Mouse (Mus musculus) kidney, embryonic 16.5 days (tissue): ENCODE results near the gene 2310022B05Rik. TPM values are rescaled to one million over a fixed set of nuclear protein-coding genes. Genes with fewer than 3 reads are reported as not detected.

ENCODE experiments used
- ATAC-seq: fragments of 200-750 bp; cut with Nextera tagmentation; 2 replicates; pipeline ENCODE4 v1.8.0; 2017; ENCODE audit warnings: moderate TSS enrichment; ENCODE audit not compliant: low FRiP score, low TSS enrichment
- H3K27ac ChIP-seq: fragments of 300-500 bp; sonication (generic); 2 replicates; pipeline ENCODE4 v1.5.1; 2014; ENCODE audit warnings: low read length
- H3K27me3 ChIP-seq: fragments of 300-500 bp; sonication (generic); 2 replicates; pipeline ENCODE4 v1.6.1; 2014; ENCODE audit warnings: low read length, control low read depth, mixed read lengths; ENCODE audit not compliant: insufficient read depth
- H3K36me3 ChIP-seq: fragments of 300-500 bp; sonication (generic); 2 replicates; pipeline ENCODE4 v1.6.1; 2014; ENCODE audit warnings: low read length, control low read depth, mixed read lengths; ENCODE audit not compliant: insufficient read depth
- H3K4me1 ChIP-seq: fragments of 300-500 bp; sonication (generic); 2 replicates; pipeline ENCODE4 v1.6.1; 2014; ENCODE audit warnings: low read length, control low read depth, mixed read lengths; ENCODE audit not compliant: insufficient read depth
- H3K4me2 ChIP-seq: fragments of 300-500 bp; sonication (generic); replicated peaks from 2 replicates; pipeline ENCODE4 v1.6.1; 2014; ENCODE audit warnings: low read depth, low read length
- H3K4me3 ChIP-seq: fragments of 300-500 bp; sonication (generic); 2 replicates; pipeline ENCODE4 v1.5.1; 2014; ENCODE audit warnings: mild to moderate bottlenecking, low read length
- H3K9ac ChIP-seq: fragments of 300-500 bp; sonication (generic); replicated peaks from 2 replicates; pipeline ENCODE4 v1.6.1; 2014; ENCODE audit warnings: low read length
- H3K9me3 ChIP-seq: fragments of 300-500 bp; sonication (generic); 2 replicates; pipeline ENCODE4 v1.6.1; 2016; ENCODE audit warnings: low read length, control low read depth
- WGBS: fragments of 180-500 bp; shearing (Covaris S2); extraction: QIAGEN DNeasy Blood & Tissue Kit; methylation state at CpG from one replicate; pipeline ENCODE4 v1.1.7; 2014; 5-methylcytosine and 5-hydroxymethylcytosine counted together
- polyA plus RNA-seq: library from polyadenylated mRNA; unstranded; fragments of >200 nt; fragmentation: Nextera tagmentation; extraction: Ambion mirVana; gene quantifications from 2 replicates; pipeline ENCODE4 v1.2.1, GENCODE M21; 2015

The 2310022B05Rik gene
- polyA plus RNA-seq, 1 experiment from 2014 or later = 28.0 TPM

DNA sequence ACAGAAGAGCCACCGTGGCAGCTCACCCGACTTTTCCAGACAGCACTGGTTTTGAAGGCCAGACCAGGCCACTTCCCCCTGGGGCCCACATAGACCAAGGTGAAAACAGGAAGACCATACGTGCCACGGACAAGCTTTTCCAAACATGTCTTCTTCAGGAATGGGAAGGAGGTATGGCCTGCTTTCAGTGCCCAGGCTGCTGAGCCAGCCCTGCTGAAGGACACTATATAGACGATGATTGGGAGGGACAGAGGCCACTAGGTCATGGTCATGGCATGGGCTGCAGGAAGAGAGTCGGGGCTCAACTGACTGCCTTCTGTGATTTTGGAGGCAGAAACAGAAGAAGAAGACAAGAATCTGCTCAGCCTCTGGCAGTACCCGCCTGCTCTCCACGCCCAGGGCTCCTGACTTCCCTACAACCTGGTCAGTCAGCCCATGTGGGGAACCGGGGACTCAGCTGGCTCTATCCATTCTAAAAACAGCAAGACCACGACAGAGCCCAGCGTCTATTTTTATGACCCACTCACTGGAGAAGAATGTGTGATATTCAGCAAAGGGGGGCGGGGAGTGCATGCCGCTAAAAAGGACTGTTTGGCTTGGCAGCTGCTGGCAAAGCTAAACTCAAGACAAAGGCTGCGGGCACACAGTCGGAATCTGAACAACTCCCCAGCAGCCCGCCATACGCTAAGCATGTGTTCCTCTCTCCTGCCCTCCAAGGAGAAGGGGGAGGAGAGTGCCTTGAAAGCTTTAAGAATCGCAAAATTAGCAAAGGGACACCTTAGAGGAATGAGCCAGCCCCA lies 19.4 kb downstream of the 2310022B05Rik start:
- Histone ChIP-seq H3K27ac (peak overlapping the region; percentile 56), H3K9me3 (no peaks in the 10 kb centered on the region), H3K9ac (peak overlapping the region; percentile 13; the same call in 1 of the 2 replicates), H3K27me3 (no peaks in the 10 kb centered on the region), H3K4me2 (0 out of 2 replicates have a peak overlapping the region, but pooled peaks have one; percentile 3), H3K36me3 (peaks cover 14% of the 10 kb centered on the region), H3K4me3 (no peak overlapping the region), H3K4me1 (peaks cover 28% of the 10 kb centered on the region)
- ATAC-seq = peak; percentile 55
- WGBS = 31% methylated on average over 18 of the region's 18 CpGs

DNA sequence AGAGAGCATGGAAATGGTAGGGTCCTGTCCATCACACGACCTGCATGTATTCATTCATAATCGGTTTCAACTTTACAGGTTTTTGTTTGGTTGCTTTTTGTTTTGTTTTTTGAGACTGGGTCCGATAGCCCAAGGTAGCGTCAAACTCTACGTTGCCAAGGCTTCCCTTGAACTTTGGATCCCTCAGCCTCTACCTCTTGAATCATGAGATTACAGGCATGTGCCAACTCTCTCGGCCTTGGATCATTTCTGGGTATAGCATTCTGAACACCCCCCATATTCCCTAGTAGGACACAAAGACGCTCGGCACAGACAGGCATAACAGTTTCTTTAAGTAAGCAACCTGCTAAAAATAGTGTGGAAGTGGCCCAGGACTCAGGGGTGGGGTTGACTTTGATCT lies 21.6 kb downstream of the 2310022B05Rik start:
- no peak for ATAC-seq
- Histone ChIP-seq H3K4me3 (no peak overlapping the region), H3K9ac (no peak overlapping the region), H3K9me3 (no peaks in the 10 kb centered on the region), H3K27ac (no peak overlapping the region), H3K36me3 (peaks cover 35% of the 10 kb centered on the region), H3K27me3 (no peaks in the 10 kb centered on the region), H3K4me1 (peaks cover 24% of the 10 kb centered on the region), H3K4me2 (no peak overlapping the region)
- WGBS = 98% methylated on average over 8 of the region's 8 CpGs

DNA sequence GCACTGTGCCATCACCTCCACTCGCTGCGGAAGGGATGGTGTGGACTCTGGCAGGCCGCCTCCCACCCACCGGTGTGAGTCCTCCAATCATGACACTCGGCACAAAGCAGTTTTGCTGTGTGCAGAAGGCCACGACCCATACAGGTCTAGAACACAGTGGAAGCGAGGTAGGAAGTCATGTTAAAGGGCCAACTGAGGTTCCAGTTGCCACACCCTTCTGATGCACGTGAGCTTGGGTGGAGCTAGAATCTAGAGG lies 28.0 kb downstream of the 2310022B05Rik start:
- H3K27me3 ChIP-seq = no peaks in the 10 kb centered on the region
- no peaks in the 10 kb centered on the region for H3K9me3 ChIP-seq
- no peak overlapping the region for H3K4me3 ChIP-seq
- H3K36me3 ChIP-seq = peaks cover 37% of the 10 kb centered on the region; the same call in 1 of the 2 replicates
- no peak overlapping the region for H3K9ac ChIP-seq
- H3K27ac ChIP-seq = no peak overlapping the region
- ATAC-seq = no peak
- WGBS = 77% methylated on average over 8 of the region's 8 CpGs
- H3K4me2 ChIP-seq = no peak overlapping the region
- no peaks in the 10 kb centered on the region; the same call in 1 of the 2 replicates for H3K4me1 ChIP-seq

DNA sequence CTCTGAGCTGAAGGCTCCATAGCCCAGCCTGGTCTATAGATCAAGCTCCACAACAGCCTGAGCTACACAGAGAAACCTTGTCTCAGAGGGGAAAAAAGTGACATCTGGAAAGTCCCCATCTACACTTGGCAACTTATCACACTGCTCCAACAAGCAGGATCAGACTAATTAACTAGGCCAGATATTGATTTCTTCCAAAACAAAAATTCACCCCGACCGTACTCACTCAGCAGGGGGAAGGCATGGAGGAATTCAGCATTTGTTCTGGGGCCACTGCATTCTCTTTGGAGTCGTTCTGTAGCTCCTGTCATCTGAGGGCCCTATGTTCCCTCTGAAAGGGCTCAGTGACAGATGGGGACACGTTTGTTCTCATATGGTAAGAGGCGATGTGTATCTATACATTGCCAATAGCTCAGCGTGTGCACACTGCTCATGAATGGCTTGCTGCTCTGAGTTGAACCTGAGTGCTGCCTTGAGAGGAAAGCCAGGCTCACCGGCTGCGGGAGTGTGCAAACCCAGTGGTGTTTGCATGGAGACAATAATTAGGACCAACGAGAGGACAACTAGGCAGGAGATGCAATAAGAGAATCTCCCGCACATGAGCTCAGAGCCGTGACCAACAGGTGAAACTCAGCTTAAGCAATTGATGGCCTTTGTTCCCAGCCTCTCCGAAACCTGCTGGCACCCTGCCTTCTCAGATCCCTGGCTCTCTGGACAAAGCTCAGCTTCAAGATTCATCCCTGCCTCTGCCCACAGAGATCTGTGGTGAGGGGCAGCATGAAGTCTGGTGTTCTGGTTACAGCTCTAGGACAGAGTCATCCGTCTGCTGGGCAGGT lies 28.5 kb downstream of the 2310022B05Rik start:
- no peak overlapping the region for H3K4me3 ChIP-seq
- 79% methylated on average over 13 of the region's 13 CpGs for WGBS

DNA sequence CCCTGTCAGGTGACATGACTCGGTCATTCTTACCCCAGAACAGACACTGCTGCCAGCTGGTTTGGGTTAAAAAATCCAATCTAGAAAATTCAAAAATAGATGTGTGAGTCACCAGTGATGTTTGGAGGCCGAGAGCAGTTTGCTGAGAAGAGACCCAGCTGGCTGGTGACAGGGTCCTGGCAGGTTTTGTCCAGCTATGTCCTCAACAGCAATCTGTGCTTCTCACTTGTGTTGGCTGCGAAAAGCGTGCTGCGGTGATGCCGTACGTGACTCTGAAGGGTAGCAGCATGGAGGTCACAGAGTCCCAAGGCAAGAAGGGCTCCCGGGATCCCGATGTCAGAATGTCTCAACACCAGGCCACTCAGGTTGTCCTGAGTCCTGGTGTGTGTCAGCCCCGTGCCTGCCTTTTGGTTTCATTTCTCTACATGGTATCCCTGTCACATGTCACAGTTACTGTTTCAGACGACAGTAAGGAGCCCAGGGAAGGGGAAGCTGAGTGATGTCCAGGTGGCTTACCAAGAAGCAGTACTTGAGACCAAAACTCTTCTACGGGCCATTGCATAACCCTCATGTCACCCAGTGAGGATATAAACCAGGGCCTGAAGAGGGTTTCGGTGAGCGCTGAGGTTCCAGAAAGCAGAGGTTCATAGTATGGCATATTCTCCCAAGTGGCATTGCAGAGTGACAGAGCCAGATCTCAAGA lies 30.0 kb downstream of the 2310022B05Rik start:
- Histone ChIP-seq H3K4me2 (no peak overlapping the region), H3K36me3 (peaks cover 24% of the 10 kb centered on the region; the same call in 1 of the 2 replicates), H3K4me1 (no peaks in the 10 kb centered on the region; the same call in 1 of the 2 replicates), H3K27me3 (no peaks in the 10 kb centered on the region), H3K9ac (0 out of 2 replicates have a peak overlapping the region, but pooled peaks have one; percentile 22), H3K27ac (peak overlapping the region; percentile 70), H3K4me3 (no peak overlapping the region), H3K9me3 (no peaks in the 10 kb centered on the region)
- 68% methylated on average over 14 of the region's 14 CpGs for WGBS
- ATAC-seq = peak; percentile 61

More for the DNA sequence above, 28.5 kb downstream of the 2310022B05Rik start:
- no peaks in the 10 kb centered on the region for H3K9me3 ChIP-seq
- H3K9ac ChIP-seq = no peak overlapping the region
- no peaks in the 10 kb centered on the region for H3K27me3 ChIP-seq
- H3K36me3 ChIP-seq = peaks cover 37% of the 10 kb centered on the region; the same call in 1 of the 2 replicates
- H3K27ac ChIP-seq = no peak overlapping the region
- H3K4me1 ChIP-seq = no peaks in the 10 kb centered on the region; the same call in 1 of the 2 replicates
- H3K4me2 ChIP-seq = no peak overlapping the region
- ATAC-seq = no peak

DNA sequence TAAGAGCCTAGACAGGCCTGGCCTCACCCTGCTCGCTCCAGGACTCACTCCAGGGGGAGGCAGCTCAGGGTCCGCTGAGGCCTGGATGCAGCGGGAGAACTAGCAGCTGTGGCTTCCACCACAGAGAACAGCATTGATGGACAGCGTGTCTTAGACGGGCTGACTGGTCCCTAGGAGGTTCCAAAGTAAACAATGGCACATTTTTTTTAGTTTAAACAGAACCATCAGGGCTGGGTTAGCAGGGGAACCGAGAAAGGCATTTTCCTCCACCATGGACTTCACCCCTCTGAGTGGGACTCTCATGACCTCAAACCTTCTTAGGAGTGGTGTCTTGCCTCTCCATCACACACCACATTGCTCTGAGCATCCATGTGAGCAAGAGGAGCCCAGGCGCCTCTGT lies 31.2 kb downstream of the 2310022B05Rik start:
- Histone ChIP-seq H3K27ac (peak overlapping the region; percentile 49), H3K9ac (no peak overlapping the region), H3K4me3 (no peak overlapping the region), H3K4me2 (no peak overlapping the region), H3K27me3 (no peaks in the 10 kb centered on the region), H3K9me3 (no peaks in the 10 kb centered on the region), H3K4me1 (no peaks in the 10 kb centered on the region; the same call in 1 of the 2 replicates), H3K36me3 (peaks cover 12% of the 10 kb centered on the region; the same call in 1 of the 2 replicates)
- WGBS = 33% methylated on average over 7 of the region's 7 CpGs
- ATAC-seq = peak; percentile 50

DNA sequence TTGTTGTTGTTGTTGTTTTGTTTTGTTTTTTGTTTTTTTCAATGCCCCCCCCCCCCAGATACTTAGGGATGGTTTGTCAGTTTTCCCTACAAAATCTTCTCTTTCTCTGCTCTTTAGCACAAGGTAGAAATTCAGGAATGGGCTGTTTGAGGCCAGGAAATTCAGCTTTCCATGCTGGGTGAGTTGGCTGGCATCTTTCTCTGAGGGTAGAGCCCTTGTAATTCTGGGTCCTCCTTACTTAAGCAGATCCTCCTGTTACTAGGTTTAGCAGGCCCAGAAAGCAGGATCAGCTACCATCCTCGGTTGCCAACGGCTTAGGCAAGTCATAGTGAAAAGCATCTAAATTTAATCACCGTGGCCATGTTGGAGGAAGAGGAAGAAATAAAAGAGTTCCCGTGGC lies 32.3 kb downstream of the 2310022B05Rik start:
- Histone ChIP-seq H3K4me1 (no peaks in the 10 kb centered on the region; the same call in 1 of the 2 replicates), H3K9ac (no peak overlapping the region), H3K36me3 (peaks cover 1% of the 10 kb centered on the region; the same call in 1 of the 2 replicates), H3K27me3 (no peaks in the 10 kb centered on the region), H3K9me3 (no peaks in the 10 kb centered on the region), H3K4me2 (no peak overlapping the region), H3K27ac (no peak overlapping the region), H3K4me3 (no peak overlapping the region)
- 80% methylated on average over 4 of the region's 4 CpGs for WGBS
- ATAC-seq = no peak

DNA sequence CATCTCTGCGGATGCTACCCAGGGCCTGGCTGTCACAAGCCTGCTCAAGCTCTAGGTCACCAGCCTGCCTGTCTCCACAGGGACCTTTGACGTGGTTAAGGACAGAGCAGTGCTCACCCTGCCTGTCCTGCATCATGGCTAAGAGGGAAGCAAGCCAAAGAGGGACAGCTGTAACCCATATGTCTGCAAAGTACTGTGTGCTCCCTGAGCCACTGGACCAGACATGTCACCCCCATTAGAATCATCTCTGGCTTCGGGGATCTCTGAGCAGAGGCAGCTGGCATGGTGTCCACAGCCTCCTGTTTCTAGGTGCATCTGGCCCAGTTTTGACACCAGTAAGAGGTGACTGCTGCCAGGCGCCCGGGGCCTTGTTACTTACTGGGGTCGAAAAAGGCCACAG lies 32.7 kb downstream of the 2310022B05Rik start:
- Histone ChIP-seq H3K4me3 (no peak overlapping the region), H3K4me2 (no peak overlapping the region), H3K9ac (no peak overlapping the region), H3K36me3 (no peaks in the 10 kb centered on the region; the same call in 1 of the 2 replicates), H3K4me1 (no peaks in the 10 kb centered on the region; the same call in 1 of the 2 replicates), H3K27ac (no peak overlapping the region), H3K9me3 (no peaks in the 10 kb centered on the region), H3K27me3 (no peaks in the 10 kb centered on the region)
- 0 out of 2 replicates have a peak, but pooled peaks have one; percentile 49 for ATAC-seq
- WGBS = 70% methylated on average over 6 of the region's 6 CpGs

DNA sequence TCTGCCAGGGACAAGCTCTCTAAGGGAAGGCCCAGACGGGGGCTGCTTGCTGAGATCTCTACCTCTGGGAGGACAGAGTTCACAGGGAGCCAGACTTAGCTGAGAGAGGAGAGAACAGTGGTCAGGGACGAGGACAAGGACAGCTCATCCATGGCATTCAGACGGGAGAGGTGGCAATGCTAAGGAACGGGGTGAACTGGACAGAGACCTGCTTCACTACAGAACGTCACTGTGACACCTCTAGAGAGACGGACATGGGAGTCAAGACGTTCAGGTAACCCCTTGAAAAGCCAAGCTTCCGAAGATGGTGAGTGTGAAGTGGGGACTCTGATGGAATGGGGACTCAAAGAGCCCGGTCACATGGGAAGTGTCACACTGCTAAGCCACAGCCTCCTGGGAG lies 36.9 kb downstream of the 2310022B05Rik start:
- H3K36me3 ChIP-seq = no peaks in the 10 kb centered on the region
- no peak overlapping the region for H3K4me2 ChIP-seq
- no peak for ATAC-seq
- no peaks in the 10 kb centered on the region for H3K9me3 ChIP-seq
- H3K4me1 ChIP-seq = peaks cover 4% of the 10 kb centered on the region; the same call in 1 of the 2 replicates
- no peak overlapping the region for H3K27ac ChIP-seq
- H3K9ac ChIP-seq = no peak overlapping the region
- no peaks in the 10 kb centered on the region for H3K27me3 ChIP-seq
- H3K4me3 ChIP-seq = no peak overlapping the region
- WGBS = 87% methylated on average over 9 of the region's 9 CpGs
